Mouse (Mus musculus): ENCODE data around the gene Ccnc.

Gene Ccnc

GRCm38 (mm10) chr4:21801620-21802019, 74.1 kb downstream of the Ccnc start:
- no peak for DNase-seq (ENCODE audit: low spot score)

DNA sequence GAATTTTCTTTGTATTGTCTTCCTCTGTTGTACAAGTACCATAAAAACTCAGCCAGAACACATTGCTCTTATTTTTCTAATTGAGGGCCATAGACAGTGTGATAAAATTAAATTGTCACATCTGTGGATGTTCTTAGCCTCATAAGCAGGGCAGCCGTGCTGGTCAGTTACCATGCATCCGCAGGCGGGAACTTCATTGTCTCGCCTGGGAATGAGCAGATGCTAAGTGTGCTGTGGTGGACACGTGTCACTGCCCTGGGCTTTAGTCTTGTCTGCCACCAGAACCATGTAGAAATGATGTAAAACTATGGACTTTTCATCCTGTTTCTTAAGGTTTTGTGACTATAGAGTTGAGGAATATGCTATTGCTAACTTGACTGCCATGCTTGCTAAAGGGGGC, 79.7 kb downstream of the Ccnc start:
- no peak for DNase-seq (ENCODE audit: low spot score)
